Mouse (Mus musculus) heart, postnatal 0 days (tissue): Measurements from ENCODE around the gene Ccdc51.

ENCODE experiments used
- CTCF ChIP-seq: IDR thresholded peaks from 2 replicates; pipeline ENCODE4 v1.5.1; 2016; ENCODE audit warnings: antibody characterized with exemption, control low read depth, low read depth
- EP300 ChIP-seq: IDR thresholded peaks from 2 replicates; pipeline ENCODE4 v1.6.1; 2016; ENCODE audit warnings: antibody characterized with exemption, low read depth

- no peak for TF ChIP-seq EP300
- no peak for TF ChIP-seq CTCF
Measured at GRCm38 (mm10) chr9:109050674-109050997, 31.7 kb upstream of the Ccdc51 start.
